Mouse (Mus musculus) liver, embryonic 14.5 days (tissue): ENCODE data around the gene Jph3.

Experiments used
- CTCF ChIP-seq: IDR thresholded peaks from 2 replicates; pipeline ENCODE4 v1.5.1; 2016; ENCODE audit warnings: antibody characterized with exemption, low read depth, control low read depth
- EP300 ChIP-seq: IDR thresholded peaks from 2 replicates; pipeline ENCODE4 v1.6.1; 2016; ENCODE audit warnings: antibody characterized with exemption, low read depth

DNA sequence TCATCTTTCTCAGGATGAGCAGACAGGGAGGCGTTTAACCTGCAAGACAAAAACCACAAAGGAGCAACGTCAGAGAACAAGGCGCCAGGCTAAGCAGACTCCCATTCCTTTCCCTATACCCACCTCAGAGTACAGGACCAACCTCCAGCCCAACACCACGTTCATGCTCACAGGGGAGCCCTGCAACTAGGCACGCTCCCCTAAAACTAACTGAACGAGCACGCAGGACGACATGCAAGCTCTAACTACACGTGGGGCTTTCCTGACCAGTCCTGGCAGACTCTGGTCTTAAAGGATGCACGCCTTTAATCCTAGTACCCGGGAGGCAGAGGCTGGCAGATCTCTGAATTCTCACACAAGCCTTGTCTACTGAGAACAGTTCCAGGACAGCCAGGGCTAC is 91.9 kb downstream of the Jph3 start:
- TF ChIP-seq CTCF = no peak
- TF ChIP-seq EP300 = no peak
